Mouse (Mus musculus) kidney, embryonic 15.5 days (tissue): Measurements from ENCODE around the gene Vstm2a. TPM values are rescaled to one million over a fixed set of nuclear protein-coding genes. Genes with fewer than 3 reads are reported as not detected.

Experiments
- ATAC-seq: fragments of 200-750 bp; cut with Nextera tagmentation; replicated peaks from 2 replicates; pipeline ENCODE4 v1.8.0; 2017; ENCODE audit warnings: moderate TSS enrichment; ENCODE audit not compliant: low FRiP score
- H3K27ac ChIP-seq: fragments of 300-500 bp; sonication (generic); 2 replicates; pipeline ENCODE4 v1.5.1; 2015; ENCODE audit warnings: mild to moderate bottlenecking, inconsistent platforms
- H3K27me3 ChIP-seq: fragments of 300-500 bp; sonication (generic); 2 replicates; pipeline ENCODE4 v1.6.1; 2015; ENCODE audit warnings: inconsistent platforms
- H3K36me3 ChIP-seq: fragments of 300-500 bp; sonication (generic); 2 replicates; pipeline ENCODE4 v1.6.1; 2015; ENCODE audit warnings: inconsistent platforms
- H3K4me1 ChIP-seq: fragments of 300-500 bp; sonication (generic); 2 replicates; pipeline ENCODE4 v1.6.1; 2015; ENCODE audit warnings: inconsistent platforms
- H3K4me2 ChIP-seq: fragments of 300-500 bp; sonication (generic); 2 replicates; pipeline ENCODE4 v1.6.1; 2015; ENCODE audit warnings: moderate library complexity, mild to moderate bottlenecking, inconsistent platforms
- H3K4me3 ChIP-seq: fragments of 300-500 bp; sonication (generic); replicated peaks from 2 replicates; pipeline ENCODE4 v1.5.1; 2015; ENCODE audit warnings: mild to moderate bottlenecking, inconsistent platforms
- H3K9ac ChIP-seq: fragments of 300-500 bp; sonication (generic); 2 replicates; pipeline ENCODE4 v1.6.1; 2015; ENCODE audit warnings: mild to moderate bottlenecking, inconsistent platforms
- H3K9me3 ChIP-seq: fragments of 300-500 bp; sonication (generic); replicated peaks from 2 replicates; pipeline ENCODE4 v1.6.1; 2016; ENCODE audit warnings: inconsistent platforms
- WGBS: fragments of 180-500 bp; shearing (Covaris S2); methylation state at CpG from one replicate; pipeline ENCODE4 v1.1.7; 2015; ENCODE audit warnings: mixed read lengths; 5-methylcytosine and 5-hydroxymethylcytosine counted together
- polyA plus RNA-seq: library from polyadenylated mRNA; unstranded; fragments of >200 nt; fragmentation: Nextera tagmentation; extraction: Ambion mirVana; gene quantifications from 2 replicates; pipeline ENCODE4 v1.2.1, GENCODE M21; 2015

Gene Vstm2a
- polyA plus RNA-seq, 1 experiment from 2014 or later, result 0.35 TPM

- Histone ChIP-seq H3K36me3 (no peaks in the 10 kb centered on the region), H3K9me3 (no peaks in the 10 kb centered on the region), H3K27me3 (no peaks in the 10 kb centered on the region), H3K4me3 (no peak overlapping the region), H3K9ac (no peak overlapping the region), H3K4me2 (no peak overlapping the region), H3K4me1 (no peaks in the 10 kb centered on the region), H3K27ac (no peak overlapping the region)
- 79% methylated on average over 2 of the region's 2 CpGs for WGBS
- no peak for ATAC-seq
Observed at GRCm38 (mm10) chr11:16315097-16315496, 57.6 kb downstream of the Vstm2a start.

- Histone ChIP-seq H3K27ac (no peak overlapping the region), H3K36me3 (no peaks in the 10 kb centered on the region), H3K4me3 (no peak overlapping the region), H3K27me3 (no peaks in the 10 kb centered on the region), H3K9me3 (no peaks in the 10 kb centered on the region), H3K4me1 (no peaks in the 10 kb centered on the region), H3K4me2 (no peak overlapping the region), H3K9ac (no peak overlapping the region)
- no peak for ATAC-seq
- 21% methylated on average over 3 of the region's 3 CpGs for WGBS
Observed at GRCm38 (mm10) chr11:16345179-16345578, 87.7 kb downstream of the Vstm2a start.

- WGBS, result 69% methylated on average over 3 of the region's 3 CpGs
- Histone ChIP-seq H3K9me3 (no peaks in the 10 kb centered on the region), H3K4me1 (no peaks in the 10 kb centered on the region), H3K4me3 (no peak overlapping the region), H3K36me3 (no peaks in the 10 kb centered on the region), H3K4me2 (no peak overlapping the region), H3K27me3 (no peaks in the 10 kb centered on the region), H3K9ac (no peak overlapping the region), H3K27ac (no peak overlapping the region)
- no peak for ATAC-seq
Observed at GRCm38 (mm10) chr11:16345676-16346075, 88.2 kb downstream of the Vstm2a start.

GRCm38 (mm10) chr11:16351915-16352314 lies 94.4 kb downstream of the Vstm2a start:
- WGBS, result 92% methylated on average over 4 of the region's 4 CpGs
- H3K27me3 ChIP-seq, result no peaks in the 10 kb centered on the region

GRCm38 (mm10) chr11:16354356-16354755 lies 96.8 kb downstream of the Vstm2a start:
- Histone ChIP-seq H3K4me1 (no peaks in the 10 kb centered on the region), H3K4me2 (no peak overlapping the region), H3K4me3 (no peak overlapping the region), H3K9ac (no peak overlapping the region), H3K27ac (no peak overlapping the region), H3K36me3 (no peaks in the 10 kb centered on the region), H3K27me3 (no peaks in the 10 kb centered on the region), H3K9me3 (no peaks in the 10 kb centered on the region)
- no peak for ATAC-seq

More at GRCm38 (mm10) chr11:16351915-16352314, 94.4 kb downstream of the Vstm2a start:
- Histone ChIP-seq H3K36me3 (no peaks in the 10 kb centered on the region), H3K4me3 (no peak overlapping the region), H3K4me2 (no peak overlapping the region), H3K9ac (no peak overlapping the region), H3K4me1 (no peaks in the 10 kb centered on the region), H3K9me3 (no peaks in the 10 kb centered on the region), H3K27ac (no peak overlapping the region)
- no peak for ATAC-seq

- no peak overlapping the region for H3K4me3 ChIP-seq
- no peak for ATAC-seq
- 80% methylated on average over 8 of the region's 8 CpGs for WGBS
- no peaks in the 10 kb centered on the region for H3K36me3 ChIP-seq
- H3K4me2 ChIP-seq, result no peak overlapping the region
- H3K4me1 ChIP-seq, result no peaks in the 10 kb centered on the region
- no peak overlapping the region for H3K9ac ChIP-seq
- no peaks in the 10 kb centered on the region for H3K9me3 ChIP-seq
- H3K27ac ChIP-seq, result no peak overlapping the region
- H3K27me3 ChIP-seq, result no peaks in the 10 kb centered on the region
Observed at GRCm38 (mm10) chr11:16366852-16367587, 109.5 kb downstream of the Vstm2a start.

GRCm38 (mm10) chr11:16403627-16404026 lies 146.1 kb downstream of the Vstm2a start:
- 43% methylated on average over 2 of the region's 2 CpGs for WGBS
- Histone ChIP-seq H3K4me3 (no peak overlapping the region), H3K9me3 (no peaks in the 10 kb centered on the region), H3K27ac (no peak overlapping the region), H3K4me2 (no peak overlapping the region), H3K4me1 (no peaks in the 10 kb centered on the region), H3K9ac (no peak overlapping the region), H3K36me3 (no peaks in the 10 kb centered on the region), H3K27me3 (no peaks in the 10 kb centered on the region)
- no peak for ATAC-seq

GRCm38 (mm10) chr11:16411736-16412135 lies 154.2 kb downstream of the Vstm2a start:
- H3K4me1 ChIP-seq, result no peaks in the 10 kb centered on the region
- H3K36me3 ChIP-seq, result no peaks in the 10 kb centered on the region
- H3K4me2 ChIP-seq, result no peak overlapping the region
- no peak overlapping the region for H3K27ac ChIP-seq
- 56% methylated on average over 1 of the region's 1 CpGs for WGBS
- ATAC-seq, result 0 out of 2 replicates have a peak, but pooled peaks have one; percentile 67
- H3K4me3 ChIP-seq, result no peak overlapping the region
- H3K27me3 ChIP-seq, result no peaks in the 10 kb centered on the region
- H3K9me3 ChIP-seq, result no peaks in the 10 kb centered on the region
- H3K9ac ChIP-seq, result no peak overlapping the region

GRCm38 (mm10) chr11:16412609-16413008 lies 155.1 kb downstream of the Vstm2a start:
- no peak overlapping the region for H3K9ac ChIP-seq
- H3K4me3 ChIP-seq, result no peak overlapping the region
- ATAC-seq, result peak; percentile 90
- 22% methylated on average over 4 of the region's 4 CpGs for WGBS
- H3K27ac ChIP-seq, result no peak overlapping the region
- H3K9me3 ChIP-seq, result no peaks in the 10 kb centered on the region
- no peaks in the 10 kb centered on the region for H3K4me1 ChIP-seq
- H3K27me3 ChIP-seq, result no peaks in the 10 kb centered on the region
- no peak overlapping the region for H3K4me2 ChIP-seq
- H3K36me3 ChIP-seq, result no peaks in the 10 kb centered on the region

GRCm38 (mm10) chr11:16413077-16413644 lies 155.6 kb downstream of the Vstm2a start:
- H3K4me2 ChIP-seq, result no peak overlapping the region
- 47% methylated on average over 1 of the region's 1 CpGs for WGBS
- H3K9ac ChIP-seq, result no peak overlapping the region
- H3K36me3 ChIP-seq, result no peaks in the 10 kb centered on the region
- no peaks in the 10 kb centered on the region for H3K4me1 ChIP-seq
- no peak overlapping the region for H3K27ac ChIP-seq
- no peak overlapping the region for H3K4me3 ChIP-seq
- ATAC-seq, result no peak
- no peaks in the 10 kb centered on the region for H3K27me3 ChIP-seq
- no peaks in the 10 kb centered on the region for H3K9me3 ChIP-seq

- H3K36me3 ChIP-seq, result no peaks in the 10 kb centered on the region
- H3K4me2 ChIP-seq, result no peak overlapping the region
- 90% methylated on average over 7 of the region's 7 CpGs for WGBS
- no peaks in the 10 kb centered on the region for H3K4me1 ChIP-seq
- H3K27ac ChIP-seq, result no peak overlapping the region
- no peak for ATAC-seq
- no peak overlapping the region for H3K4me3 ChIP-seq
- H3K27me3 ChIP-seq, result no peaks in the 10 kb centered on the region
- H3K9ac ChIP-seq, result no peak overlapping the region
- no peaks in the 10 kb centered on the region for H3K9me3 ChIP-seq
Observed at GRCm38 (mm10) chr11:16439548-16440251, 182.2 kb downstream of the Vstm2a start.
